Mouse (Mus musculus) embryonic fibroblast, embryonic 13.5 days (primary cell): ENCODE data around the gene Kif21a.

Experiments used
- CTCF ChIP-seq: IDR thresholded peaks from 2 replicates; pipeline ENCODE4 v1.5.1; 2011; ENCODE audit warnings: mild to moderate bottlenecking, control low read depth, low read length, moderate library complexity, borderline replicate concordance; ENCODE audit not compliant: insufficient read depth
- POLR2A ChIP-seq: IDR thresholded peaks from 2 replicates; pipeline ENCODE4 v1.6.1; 2011; ENCODE audit warnings: low read depth, mild to moderate bottlenecking, control low read depth, low read length, moderate library complexity

DNA sequence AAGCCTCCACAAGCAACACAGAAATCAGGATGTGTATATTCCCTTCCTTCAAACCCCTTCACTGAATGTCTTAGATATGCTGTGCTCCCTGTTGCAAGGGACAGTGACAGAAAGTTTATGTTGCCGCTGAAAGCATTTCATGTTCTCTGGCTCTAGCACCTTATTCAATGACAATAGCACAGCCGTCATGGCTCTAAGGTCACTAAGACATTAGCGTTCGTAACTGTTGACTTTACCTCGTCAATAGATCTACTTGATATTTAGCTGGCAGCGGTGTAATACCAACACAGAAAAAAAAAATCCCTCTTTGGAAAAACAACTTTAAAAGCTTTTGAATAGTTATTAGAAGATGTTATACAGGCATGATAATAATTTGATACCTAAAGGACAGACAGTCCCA, 16.2 kb downstream of the Kif21a start:
- TF ChIP-seq CTCF (no peak), POLR2A (no peak)
